Mouse (Mus musculus) neural tube, embryonic 11.5 days (tissue): Measurements from ENCODE around the gene 1700025G04Rik. TPM values are rescaled to one million over a fixed set of nuclear protein-coding genes. Genes with fewer than 3 reads are reported as not detected.

Experiments used
- ATAC-seq: fragments of 200-750 bp; cut with Nextera tagmentation; 2 replicates; pipeline ENCODE4 v1.8.0; 2017; ENCODE audit warnings: moderate number of reproducible peaks, mild to moderate bottlenecking, moderate TSS enrichment, moderate library complexity; ENCODE audit not compliant: insufficient read depth, low FRiP score, low TSS enrichment
- DNase-seq: peaks from one replicate; pipeline ENCODE4 v3.0.0-alpha.2; 2015; ENCODE audit warnings: low spot score
- H3K27ac ChIP-seq: fragments of 300-500 bp; sonication (generic); 2 replicates; pipeline ENCODE4 v1.5.1; 2014; ENCODE audit warnings: low read depth, mild to moderate bottlenecking, low read length
- H3K27me3 ChIP-seq: fragments of 300-500 bp; sonication (generic); 2 replicates; pipeline ENCODE4 v1.6.1; 2014; ENCODE audit warnings: mild to moderate bottlenecking, low read length, mixed read lengths; ENCODE audit not compliant: control insufficient read depth, insufficient read depth
- H3K36me3 ChIP-seq: fragments of 300-500 bp; sonication (generic); 2 replicates; pipeline ENCODE4 v1.6.1; 2014; ENCODE audit warnings: mild to moderate bottlenecking, low read length, moderate library complexity, mixed read lengths; ENCODE audit not compliant: control insufficient read depth, insufficient read depth
- H3K4me1 ChIP-seq: fragments of 300-500 bp; sonication (generic); 2 replicates; pipeline ENCODE4 v1.6.1; 2014; ENCODE audit warnings: low read length, mixed read lengths; ENCODE audit not compliant: control insufficient read depth, insufficient read depth
- H3K4me2 ChIP-seq: fragments of 300-500 bp; sonication (generic); 2 replicates; pipeline ENCODE4 v1.6.1; 2014; ENCODE audit warnings: low read depth, mild to moderate bottlenecking, moderate library complexity
- H3K4me3 ChIP-seq: fragments of 300-500 bp; sonication (generic); 2 replicates; pipeline ENCODE4 v1.5.1; 2014; ENCODE audit warnings: low read depth, low read length
- H3K9ac ChIP-seq: fragments of 300-500 bp; sonication (generic); 2 replicates; pipeline ENCODE4 v1.6.1; 2014; ENCODE audit warnings: mild to moderate bottlenecking, low read length
- H3K9me3 ChIP-seq: fragments of 300-500 bp; sonication (generic); 2 replicates; pipeline ENCODE4 v1.6.1; 2016; ENCODE audit warnings: low read length; ENCODE audit not compliant: control insufficient read depth
- WGBS: fragments of 180-500 bp; shearing (Covaris S2); extraction: QIAGEN DNeasy Blood & Tissue Kit; methylation state at CpG from one replicate; pipeline ENCODE4 v1.1.7; 2014; 5-methylcytosine and 5-hydroxymethylcytosine counted together
- polyA plus RNA-seq: library from polyadenylated mRNA; unstranded; fragments of >200 nt; fragmentation: Nextera tagmentation; extraction: Ambion mirVana; gene quantifications from 2 replicates; pipeline ENCODE4 v1.2.1, GENCODE M21; 2014

The 1700025G04Rik gene
- polyA plus RNA-seq, 1 experiment from 2014 or later, result 40.7 TPM

GRCm38 (mm10) chr1:152090564-152091545 is 930 bp upstream of the 1700025G04Rik start:
- Histone ChIP-seq H3K4me3 (peak overlapping the region; percentile 90), H3K4me1 (peaks cover 23% of the 10 kb centered on the region), H3K36me3 (no peaks in the 10 kb centered on the region), H3K27ac (peak overlapping the region; percentile 91), H3K9ac (peak overlapping the region; percentile 95), H3K27me3 (no peaks in the 10 kb centered on the region), H3K9me3 (no peaks in the 10 kb centered on the region), H3K4me2 (peak overlapping the region; percentile 78)
- WGBS, result under 1% methylated on average over 35 of the region's 36 CpGs
- ATAC-seq, result peak; percentile 63
- DNase-seq, result peak; percentile 72

- Histone ChIP-seq H3K27me3 (no peaks in the 10 kb centered on the region), H3K9me3 (no peaks in the 10 kb centered on the region), H3K4me2 (peak overlapping the region; percentile 78), H3K9ac (peak overlapping the region; percentile 95), H3K4me3 (peak overlapping the region; percentile 90), H3K36me3 (no peaks in the 10 kb centered on the region), H3K4me1 (peaks cover 33% of the 10 kb centered on the region), H3K27ac (peak overlapping the region; percentile 91)
- whole genome bisulfite sequencing, result under 1% methylated on average over 18 of the region's 25 CpGs
- DNase-seq (peak; percentile 66), ATAC-seq (peak; percentile 15; the same call in 1 of the 2 replicates)
These were observed 399 bp downstream of the 1700025G04Rik start for GRCm38 (mm10) chr1:152089526-152089925.

DNA sequence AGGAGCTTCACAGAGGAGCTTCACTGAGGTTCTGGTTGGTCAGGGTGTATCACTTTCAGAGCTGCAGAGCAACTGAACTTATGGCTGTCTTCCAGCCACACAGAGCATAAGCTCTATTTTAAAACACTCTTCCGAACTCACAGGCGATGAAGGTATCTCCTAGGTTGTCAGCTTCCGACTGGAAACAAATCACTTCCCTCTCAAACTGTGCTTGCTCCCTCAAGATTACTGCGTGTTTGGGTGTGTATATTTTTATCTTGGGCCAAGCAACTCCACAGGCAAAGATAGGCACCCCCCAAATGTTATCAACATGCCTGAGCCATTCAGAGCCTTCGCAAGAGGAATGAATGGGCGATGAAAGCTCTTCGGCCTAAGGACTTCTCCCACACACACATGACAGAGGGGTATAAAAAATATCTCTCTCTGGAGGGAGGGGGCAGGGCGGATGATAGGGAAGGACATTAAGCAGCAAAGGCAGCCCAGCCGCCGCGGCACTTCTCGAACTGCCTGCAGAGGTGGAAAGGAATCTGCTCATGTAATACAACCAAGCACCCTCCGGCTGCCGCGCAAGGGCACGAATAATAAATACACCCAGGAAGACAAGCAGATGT is 1.0 kb downstream of the 1700025G04Rik start:
- Histone ChIP-seq H3K9me3 (no peaks in the 10 kb centered on the region), H3K27me3 (no peaks in the 10 kb centered on the region), H3K27ac (peak overlapping the region; percentile 91), H3K4me3 (peak overlapping the region; percentile 90), H3K36me3 (no peaks in the 10 kb centered on the region), H3K4me2 (peak overlapping the region; percentile 78), H3K4me1 (peaks cover 33% of the 10 kb centered on the region), H3K9ac (peak overlapping the region; percentile 95)
- DNase-seq (peak; percentile 63), ATAC-seq (no peak)
- 5% methylated on average over 16 of the region's 16 CpGs for WGBS

DNA sequence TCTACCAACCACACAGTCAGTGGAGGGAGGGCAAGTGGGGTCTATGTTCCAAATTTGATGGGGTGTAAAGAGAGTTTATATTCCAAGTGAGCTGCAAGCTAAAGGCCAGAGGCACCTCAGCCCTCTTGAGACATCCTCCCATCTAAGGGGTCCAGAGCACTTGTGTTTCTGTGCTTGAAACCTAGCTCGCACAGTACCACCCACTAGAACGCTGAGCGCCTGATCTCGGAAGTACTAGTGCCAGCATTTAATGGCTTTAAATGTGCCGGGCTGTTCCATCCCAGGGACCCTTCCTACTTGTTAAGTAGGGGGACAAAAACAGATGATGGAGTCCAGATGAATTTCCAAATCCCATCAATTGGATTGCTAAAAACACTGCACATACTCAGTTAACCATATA is 1.9 kb downstream of the 1700025G04Rik start:
- 58% methylated on average over 5 of the region's 5 CpGs for WGBS
- H3K9me3 ChIP-seq, result no peaks in the 10 kb centered on the region
- H3K9ac ChIP-seq, result 0 out of 2 replicates have a peak overlapping the region, but pooled peaks have one; percentile 8
- H3K36me3 ChIP-seq, result no peaks in the 10 kb centered on the region
- H3K4me2 ChIP-seq, result peak overlapping the region; percentile 78
- peak overlapping the region; percentile 90; the same call in 1 of the 2 replicates for H3K4me3 ChIP-seq
- no peak overlapping the region for H3K27ac ChIP-seq
- H3K4me1 ChIP-seq, result peaks cover 36% of the 10 kb centered on the region
- no peaks in the 10 kb centered on the region for H3K27me3 ChIP-seq
- no peak for DNase-seq
- ATAC-seq, result no peak

DNA sequence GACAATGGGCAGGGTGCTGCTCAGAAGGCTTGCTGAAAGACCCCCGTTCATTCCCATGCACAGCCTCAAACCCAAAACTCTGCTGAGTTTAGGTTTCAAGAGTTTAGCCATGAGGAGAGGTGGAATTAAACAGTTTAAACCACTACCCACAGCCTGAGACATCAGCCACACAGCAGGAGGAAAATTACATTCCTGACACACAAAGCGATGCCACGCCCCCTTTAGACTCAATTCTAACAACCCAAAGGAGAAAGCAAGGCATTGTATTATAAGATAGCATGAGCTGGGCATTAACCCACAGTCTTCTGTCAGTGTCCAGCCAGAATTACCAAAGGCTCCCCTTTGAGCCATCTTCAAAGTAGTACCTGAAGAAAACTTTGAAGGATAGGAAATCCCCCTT is 3.0 kb downstream of the 1700025G04Rik start:
- H3K27me3 ChIP-seq, result no peaks in the 10 kb centered on the region
- no peaks in the 10 kb centered on the region for H3K9me3 ChIP-seq
- no peak overlapping the region for H3K27ac ChIP-seq
- peak; percentile 41 for DNase-seq
- H3K4me1 ChIP-seq, result peaks cover 36% of the 10 kb centered on the region
- no peak overlapping the region for H3K4me3 ChIP-seq
- no peaks in the 10 kb centered on the region for H3K36me3 ChIP-seq
- H3K4me2 ChIP-seq, result no peak overlapping the region; the same call in 1 of the 2 replicates
- no peak for ATAC-seq
- WGBS, result 51% methylated on average over 3 of the region's 3 CpGs
- H3K9ac ChIP-seq, result no peak overlapping the region

- Histone ChIP-seq H3K4me2 (no peak overlapping the region), H3K4me3 (no peak overlapping the region), H3K9me3 (no peaks in the 10 kb centered on the region), H3K27me3 (no peaks in the 10 kb centered on the region), H3K27ac (no peak overlapping the region), H3K36me3 (no peaks in the 10 kb centered on the region), H3K4me1 (peaks cover 36% of the 10 kb centered on the region), H3K9ac (no peak overlapping the region)
- DNase-seq (no peak), ATAC-seq (no peak)
- 80% methylated on average over 5 of the region's 5 CpGs for WGBS
These were observed 4.4 kb downstream of the 1700025G04Rik start for GRCm38 (mm10) chr1:152085561-152085960.

GRCm38 (mm10) chr1:152084638-152085345 is 5.1 kb downstream of the 1700025G04Rik start:
- DNase-seq (no peak), ATAC-seq (no peak)
- Histone ChIP-seq H3K27me3 (no peaks in the 10 kb centered on the region), H3K36me3 (no peaks in the 10 kb centered on the region), H3K27ac (no peak overlapping the region), H3K4me3 (no peak overlapping the region), H3K4me1 (peaks cover 36% of the 10 kb centered on the region), H3K9ac (no peak overlapping the region), H3K4me2 (peak overlapping the region; percentile 19), H3K9me3 (no peaks in the 10 kb centered on the region)
- 25% methylated on average over 15 of the region's 15 CpGs for WGBS

- 84% methylated on average over 8 of the region's 8 CpGs for WGBS
- Histone ChIP-seq H3K27ac (no peak overlapping the region), H3K27me3 (no peaks in the 10 kb centered on the region), H3K9me3 (no peaks in the 10 kb centered on the region), H3K4me2 (no peak overlapping the region), H3K4me3 (no peak overlapping the region), H3K36me3 (no peaks in the 10 kb centered on the region), H3K9ac (no peak overlapping the region), H3K4me1 (peaks cover 25% of the 10 kb centered on the region)
- DNase-seq (no peak), ATAC-seq (no peak)
These were observed 7.8 kb downstream of the 1700025G04Rik start for GRCm38 (mm10) chr1:152081954-152082711.
